Mouse (Mus musculus): ENCODE data around the gene AC134908.4.

AC134908.4 gene

DNA sequence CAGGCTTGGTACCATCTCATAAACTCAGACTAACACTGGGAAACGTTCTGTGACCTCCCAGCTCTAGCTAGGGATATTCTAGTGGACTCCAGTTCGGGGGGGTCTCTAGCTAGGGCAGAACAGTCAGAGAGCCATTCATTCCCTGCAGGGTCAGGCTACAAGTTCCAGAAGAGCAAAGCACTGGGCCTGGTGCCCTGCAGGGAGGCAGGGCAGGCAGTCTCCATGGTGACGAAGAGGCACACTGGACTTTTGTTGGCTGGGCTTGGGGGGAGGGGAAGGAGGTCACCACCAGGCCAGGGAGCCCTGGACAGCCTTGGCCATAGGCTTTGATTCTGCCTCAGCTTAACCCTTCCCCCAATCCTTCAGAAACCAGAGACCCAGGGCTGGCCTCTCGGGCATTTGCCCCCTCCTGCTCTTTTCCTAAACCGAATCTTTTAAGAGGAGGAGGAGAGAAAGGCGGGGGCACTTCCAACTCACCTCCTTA, at the start of gene AC134908.4:
Gene AC134908.4, minus strand, starts transcription at position 51 of the 484 bp plus-strand sequence.
- no peak for DNase-seq (ENCODE audit: low read depth, low spot score)

- DNase-seq (ENCODE audit: low read depth, low spot score): peak; percentile 67
Measured at GRCm38 (mm10) chr17:25844396-25844901, 49.0 kb upstream of the AC134908.4 start, which contains the start of gene Rhot2. Rhot2 (minus strand) TSS chr17:25844851.

GRCm38 (mm10) chr17:25843636-25844395, 48.4 kb upstream of the AC134908.4 start:
- DNase-seq (ENCODE audit: low read depth, low spot score): no peak

DNA sequence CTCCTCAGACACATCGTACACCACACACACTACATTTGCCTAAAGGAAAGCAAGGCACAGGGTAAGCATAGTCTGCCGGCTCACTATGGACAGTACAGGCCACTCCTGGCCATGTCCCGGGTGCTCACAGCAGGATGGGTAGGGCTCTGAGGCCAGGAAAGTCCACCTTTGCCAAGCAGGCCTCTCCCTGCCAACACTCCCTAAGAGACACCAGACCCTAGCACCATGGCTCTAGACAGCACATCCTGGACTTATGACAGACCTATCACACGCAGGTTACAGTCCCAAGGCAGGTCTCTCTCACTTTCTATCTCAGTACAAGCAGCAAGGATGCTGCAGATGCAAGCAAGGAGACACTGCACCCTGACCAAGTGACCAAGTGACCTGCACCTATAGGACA, 47.7 kb upstream of the AC134908.4 start:
- DNase-seq (ENCODE audit: low read depth, low spot score): no peak

DNA sequence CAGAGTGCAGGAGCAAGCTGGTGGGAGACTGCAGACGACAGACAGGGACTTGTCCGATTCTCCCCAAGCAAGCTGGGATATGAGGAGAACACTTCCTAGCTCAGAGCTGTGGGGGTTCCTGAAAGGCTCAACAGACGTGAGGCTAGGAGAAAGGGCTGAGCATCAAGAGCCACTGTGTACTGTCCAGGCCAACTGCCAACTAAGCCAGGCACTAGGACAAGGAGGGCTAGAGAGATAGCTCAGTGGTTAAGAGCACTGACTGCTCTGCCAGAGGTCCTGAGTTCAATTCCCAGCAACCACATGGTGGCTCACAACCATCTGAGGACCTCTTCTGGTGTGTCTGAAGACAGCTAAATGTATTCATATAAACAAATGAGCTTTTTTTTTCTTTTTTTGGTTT, 47.0 kb upstream of the AC134908.4 start:
- DNase-seq (ENCODE audit: low read depth, low spot score): no peak

GRCm38 (mm10) chr17:25841117-25841880, 45.8 kb upstream of the AC134908.4 start, which contains the start of gene Gm20683:
Gm20683 (minus strand) TSS chr17:25841763.
- no peak for DNase-seq (ENCODE audit: low read depth, low spot score)

GRCm38 (mm10) chr17:25840519-25840918, 45.1 kb upstream of the AC134908.4 start:
- DNase-seq (ENCODE audit: low read depth, low spot score): no peak

DNA sequence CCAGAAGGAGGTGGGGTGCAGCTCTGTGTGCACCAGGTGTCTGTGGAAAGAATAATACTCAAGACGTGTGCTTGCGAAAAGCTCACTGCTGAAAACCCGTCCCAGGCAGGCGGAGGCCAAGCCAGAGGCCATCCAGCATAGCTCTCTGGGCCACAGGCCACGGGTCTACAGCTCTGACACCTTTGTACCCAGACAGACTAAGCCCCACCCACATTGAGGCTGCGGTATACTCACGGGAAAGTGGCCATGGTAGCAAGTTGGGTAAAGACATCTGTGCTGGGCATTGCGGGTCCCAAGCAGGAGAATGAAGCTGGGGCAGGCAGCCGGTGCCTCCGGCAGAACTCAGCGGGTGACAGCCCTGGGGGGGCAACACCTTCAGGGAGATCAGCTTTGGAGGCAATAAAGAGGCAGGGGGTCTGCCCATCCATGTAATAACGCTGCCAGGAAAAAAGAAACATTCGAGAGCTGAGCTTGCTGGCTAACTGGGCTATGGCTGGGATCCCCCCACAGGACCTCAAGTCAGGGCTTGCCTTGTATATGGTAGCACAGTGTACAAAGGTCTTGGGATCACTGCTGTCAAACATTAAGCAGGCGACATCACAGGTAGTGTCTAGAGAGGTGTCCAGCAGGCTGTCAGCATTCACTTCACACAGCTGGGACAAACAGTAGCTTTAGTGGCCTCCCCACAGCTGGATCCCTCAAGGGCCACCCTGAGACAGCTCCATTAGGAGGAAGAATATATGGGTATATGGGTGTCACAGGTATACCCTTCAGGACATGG, 44.2 kb upstream of the AC134908.4 start:
- DNase-seq (ENCODE audit: low read depth, low spot score): no peak

GRCm38 (mm10) chr17:25838904-25839303, 43.4 kb upstream of the AC134908.4 start:
- DNase-seq (ENCODE audit: low read depth, low spot score): no peak

GRCm38 (mm10) chr17:25837533-25837932, 42.1 kb upstream of the AC134908.4 start:
- DNase-seq (ENCODE audit: low read depth, low spot score): no peak

GRCm38 (mm10) chr17:25837076-25837410, 41.6 kb upstream of the AC134908.4 start, which contains the start of gene Rhbdl1:
Rhbdl1 (minus strand) TSS chr17:25837295.
- no peak for DNase-seq (ENCODE audit: low read depth, low spot score)

GRCm38 (mm10) chr17:25836397-25837075, 41.1 kb upstream of the AC134908.4 start:
- no peak for DNase-seq (ENCODE audit: low read depth, low spot score)

GRCm38 (mm10) chr17:25835816-25836215, 40.4 kb upstream of the AC134908.4 start:
- no peak for DNase-seq (ENCODE audit: low read depth, low spot score)

DNA sequence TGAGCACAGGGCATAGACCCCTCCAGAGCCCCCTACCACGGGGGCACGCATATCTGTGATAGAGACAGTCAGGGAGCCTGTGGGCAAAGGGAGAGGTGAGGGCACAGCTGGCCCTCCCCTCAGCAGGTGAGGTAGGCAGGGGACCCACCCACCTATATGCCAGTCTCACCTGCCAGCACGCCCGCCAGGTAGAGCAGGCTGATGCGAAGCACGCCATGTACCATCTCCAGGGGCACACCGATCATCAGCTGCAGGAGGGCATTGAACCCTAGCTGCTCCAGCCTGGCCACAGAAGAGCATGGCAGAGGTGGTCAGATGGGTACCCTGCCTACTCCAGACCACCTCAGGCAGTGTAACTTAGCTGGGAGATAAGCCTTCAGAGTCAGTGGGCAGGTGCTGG, 39.8 kb upstream of the AC134908.4 start:
- DNase-seq (ENCODE audit: low read depth, low spot score): no peak

DNA sequence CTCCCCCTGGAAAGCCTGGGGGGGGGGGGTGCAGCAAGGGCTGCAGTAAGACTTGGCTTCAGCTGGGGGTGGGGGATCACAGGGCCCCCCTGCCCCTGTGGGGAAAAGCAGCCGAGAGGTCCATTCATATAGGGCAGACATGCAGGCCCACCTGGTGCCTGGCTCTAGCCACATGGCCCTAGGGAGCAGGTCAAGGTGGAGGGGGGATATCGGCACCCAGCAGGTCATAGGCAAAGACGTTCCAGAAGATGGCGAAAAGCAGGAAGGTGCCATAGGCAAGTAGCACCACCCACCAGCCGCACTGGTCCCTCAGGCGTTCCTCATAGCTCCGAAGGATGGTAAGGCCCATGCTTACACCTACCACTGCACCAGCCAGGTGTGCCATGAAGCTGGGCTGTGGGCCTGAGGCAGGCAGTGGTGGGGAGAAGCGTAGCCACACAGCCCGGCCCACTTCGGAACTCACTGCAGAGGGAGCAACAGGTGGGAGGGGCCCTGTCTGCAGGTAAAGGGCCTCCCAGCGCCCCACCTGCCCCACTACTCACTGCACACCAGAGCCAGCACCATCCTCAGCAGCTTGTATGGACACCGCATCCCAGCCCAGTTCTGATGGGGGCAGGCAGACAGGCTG, 39.2 kb upstream of the AC134908.4 start:
- DNase-seq (ENCODE audit: low read depth, low spot score): no peak

- no peak for DNase-seq (ENCODE audit: low read depth, low spot score)
Measured at GRCm38 (mm10) chr17:25833961-25834594, 38.6 kb upstream of the AC134908.4 start.

DNA sequence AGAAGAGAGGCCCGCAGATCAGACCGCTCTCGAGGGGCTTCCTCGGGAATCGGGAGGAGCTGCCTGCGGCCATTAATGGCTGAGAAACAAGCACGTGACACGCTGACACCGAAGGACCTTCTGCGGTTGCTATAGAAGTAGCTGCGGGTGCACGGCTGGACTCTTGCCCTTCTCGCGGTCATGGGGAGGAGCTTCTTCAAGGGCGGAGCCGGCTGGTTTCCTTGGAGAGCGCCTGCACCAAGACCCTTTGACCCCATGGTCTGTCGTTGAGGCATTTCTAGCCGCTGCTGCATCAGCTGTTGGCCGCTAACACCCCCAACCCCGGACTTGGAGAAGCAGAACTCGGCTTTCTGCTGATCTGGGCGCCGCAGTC, 37.8 kb upstream of the AC134908.4 start, which contains the start of gene Stub1:
Gene Stub1, minus strand, starts transcription at position 114 of the 373 bp plus-strand sequence.
- DNase-seq (ENCODE audit: low read depth, low spot score): no peak

- DNase-seq (ENCODE audit: low read depth, low spot score): peak; percentile 96
Measured at GRCm38 (mm10) chr17:25832436-25833290, 37.2 kb upstream of the AC134908.4 start.
